Mouse (Mus musculus): Measurements from ENCODE around the gene Ddn.

The Ddn gene

GRCm38 (mm10) chr15:98778806-98779205 is 30.5 kb downstream of the Ddn start:
- DNase-seq (ENCODE audit: low read depth, low spot score): no peak
- Histone ChIP-seq H3K36me3 (ENCODE audit: control insufficient read depth, insufficient read depth, low read length, poor library complexity, severe bottlenecking) (no peaks in the 10 kb centered on the region), H3K27me3 (ENCODE audit: control insufficient read depth, insufficient read depth, low read length, poor library complexity, severe bottlenecking) (no peaks in the 10 kb centered on the region; the same call in 1 of the 2 replicates)

DNA sequence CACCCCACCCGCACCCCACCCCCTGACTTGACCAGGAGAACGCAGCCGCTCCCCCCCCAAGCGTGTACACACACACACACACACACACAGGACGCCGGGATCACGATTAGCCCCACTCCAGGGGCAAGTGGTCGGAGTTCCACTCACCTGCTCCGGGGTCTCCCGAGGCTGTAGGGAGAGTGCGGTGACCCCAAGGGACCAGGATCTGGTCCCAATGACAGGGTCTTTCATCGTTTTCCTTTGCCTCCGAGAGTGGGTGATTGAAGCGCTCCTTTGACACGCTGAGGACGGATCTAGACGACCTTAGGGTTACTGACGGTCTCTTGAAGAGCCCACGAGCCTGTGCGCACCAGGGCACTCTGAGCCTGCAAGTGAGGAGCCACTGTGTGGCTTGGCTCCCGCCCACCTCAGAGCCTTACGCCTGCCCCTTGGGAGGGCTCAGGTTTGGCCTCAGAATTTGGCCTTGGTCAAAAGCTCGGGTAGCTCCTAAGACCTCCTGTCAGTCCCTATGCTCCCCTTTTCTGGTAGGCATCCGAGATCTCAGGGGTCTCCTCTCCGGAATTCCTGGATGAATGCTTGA is 31.0 kb downstream of the Ddn start:
- Histone ChIP-seq H3K27me3 (ENCODE audit: control insufficient read depth, insufficient read depth, low read length, poor library complexity, severe bottlenecking) (no peaks in the 10 kb centered on the region; the same call in 1 of the 2 replicates), H3K36me3 (ENCODE audit: control insufficient read depth, insufficient read depth, low read length, poor library complexity, severe bottlenecking) (no peaks in the 10 kb centered on the region)
- peak; percentile 46 for DNase-seq (ENCODE audit: low read depth, low spot score)

DNA sequence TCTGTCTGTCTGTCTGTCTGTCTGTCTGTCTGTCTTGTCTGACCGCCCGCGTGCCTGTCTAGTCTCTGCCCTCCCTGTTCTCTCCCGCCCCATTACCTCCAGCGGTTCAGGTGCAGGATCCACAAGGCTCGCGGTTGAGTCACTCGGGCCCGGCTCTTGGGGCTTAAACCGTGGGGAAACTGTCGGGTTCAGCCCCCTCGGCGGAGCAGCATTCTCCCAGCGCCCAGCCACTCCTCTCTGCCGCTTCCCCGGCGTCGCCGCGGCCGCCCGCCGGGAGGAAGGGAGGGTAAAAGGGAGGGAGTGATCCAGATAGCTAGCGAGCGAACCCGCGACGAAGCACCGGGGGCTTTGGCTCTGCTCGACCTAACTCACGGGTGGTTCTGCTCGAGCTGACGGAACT is 31.5 kb downstream of the Ddn start, which contains the start of gene Wnt10b:
Wnt10b (minus strand) TSS at position 389 of the 400 bp plus-strand sequence.
- no peaks in the 10 kb centered on the region for H3K36me3 ChIP-seq (ENCODE audit: control insufficient read depth, insufficient read depth, low read length, poor library complexity, severe bottlenecking)
- H3K27me3 ChIP-seq (ENCODE audit: control insufficient read depth, insufficient read depth, low read length, poor library complexity, severe bottlenecking): no peaks in the 10 kb centered on the region; the same call in 1 of the 2 replicates
- DNase-seq (ENCODE audit: low read depth, low spot score): no peak

GRCm38 (mm10) chr15:98777005-98777616 is 32.2 kb downstream of the Ddn start:
- DNase-seq (ENCODE audit: low read depth, low spot score): peak; percentile 43
- Histone ChIP-seq H3K27me3 (ENCODE audit: control insufficient read depth, insufficient read depth, low read length, poor library complexity, severe bottlenecking) (no peaks in the 10 kb centered on the region; the same call in 1 of the 2 replicates), H3K36me3 (ENCODE audit: control insufficient read depth, insufficient read depth, low read length, poor library complexity, severe bottlenecking) (no peaks in the 10 kb centered on the region)

DNA sequence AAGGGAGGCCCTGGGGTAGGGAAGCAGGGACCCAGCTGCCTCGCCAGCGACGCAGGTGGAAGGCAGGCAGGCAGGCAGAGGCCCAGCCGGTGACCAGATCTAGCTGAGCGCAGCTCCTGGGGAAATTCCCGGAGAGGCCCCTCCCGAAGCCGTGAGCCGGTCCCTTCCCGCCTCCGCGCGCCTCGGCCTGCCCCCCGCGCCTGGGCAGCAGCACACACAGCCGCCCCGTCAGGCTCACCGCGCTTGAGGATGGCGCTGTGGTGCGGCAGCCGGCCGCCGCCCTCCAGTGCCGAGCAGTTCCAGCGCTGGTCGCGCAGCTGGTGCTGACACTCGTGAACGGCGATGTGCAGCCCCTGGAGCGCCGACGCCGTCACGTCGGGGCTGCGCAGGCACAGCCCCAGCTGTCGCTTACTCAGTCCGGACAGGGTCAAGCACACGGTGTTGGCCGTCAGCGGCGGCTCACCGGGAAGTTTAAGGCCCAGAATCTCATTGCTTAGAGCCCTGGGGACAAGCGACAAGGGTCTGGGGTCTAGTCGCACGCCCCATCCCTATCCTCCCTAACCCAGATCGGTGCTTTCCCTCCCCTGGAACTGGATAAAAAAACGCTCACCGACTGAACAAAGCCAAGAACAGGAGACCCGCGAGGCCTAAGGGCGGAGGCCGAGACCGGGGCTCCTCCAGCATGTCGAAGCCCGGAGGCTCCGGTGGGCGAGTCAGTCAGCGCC is 32.8 kb downstream of the Ddn start:
- Histone ChIP-seq H3K27me3 (ENCODE audit: control insufficient read depth, insufficient read depth, low read length, poor library complexity, severe bottlenecking) (no peaks in the 10 kb centered on the region; the same call in 1 of the 2 replicates), H3K36me3 (ENCODE audit: control insufficient read depth, insufficient read depth, low read length, poor library complexity, severe bottlenecking) (no peaks in the 10 kb centered on the region)
- DNase-seq (ENCODE audit: low read depth, low spot score): peak; percentile 78

GRCm38 (mm10) chr15:98775533-98775932 is 33.8 kb downstream of the Ddn start:
- Histone ChIP-seq H3K36me3 (ENCODE audit: control insufficient read depth, insufficient read depth, low read length, poor library complexity, severe bottlenecking) (no peaks in the 10 kb centered on the region), H3K27me3 (ENCODE audit: control insufficient read depth, insufficient read depth, low read length, poor library complexity, severe bottlenecking) (no peaks in the 10 kb centered on the region; the same call in 1 of the 2 replicates)
- no peak for DNase-seq (ENCODE audit: low read depth, low spot score)

DNA sequence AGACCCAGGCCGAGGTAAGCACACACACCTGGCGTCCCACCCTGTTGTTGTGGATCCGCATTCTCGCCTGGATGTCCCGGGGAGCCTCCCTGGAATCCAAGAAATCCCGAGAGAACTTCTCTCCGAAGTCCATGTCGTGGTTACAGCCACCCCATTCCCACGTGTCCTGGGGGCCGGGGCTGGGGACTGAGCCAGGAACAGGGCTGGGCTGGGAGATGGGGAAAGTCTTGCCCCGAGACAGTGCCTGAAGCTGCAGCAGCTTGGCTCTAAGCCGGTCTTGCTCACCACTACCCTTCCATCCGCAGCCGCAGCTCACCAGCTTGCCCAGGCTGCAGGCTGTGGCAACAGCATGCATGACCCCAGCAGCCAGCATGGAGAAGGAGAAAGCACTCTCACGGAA is 35.2 kb downstream of the Ddn start:
- no peaks in the 10 kb centered on the region; the same call in 1 of the 2 replicates for H3K27me3 ChIP-seq (ENCODE audit: control insufficient read depth, insufficient read depth, low read length, poor library complexity, severe bottlenecking)
- H3K36me3 ChIP-seq (ENCODE audit: control insufficient read depth, insufficient read depth, low read length, poor library complexity, severe bottlenecking): no peaks in the 10 kb centered on the region
- no peak for DNase-seq (ENCODE audit: low read depth, low spot score)

GRCm38 (mm10) chr15:98772511-98773211 is 36.6 kb downstream of the Ddn start:
- no peaks in the 10 kb centered on the region for H3K27me3 ChIP-seq (ENCODE audit: control insufficient read depth, insufficient read depth, low read length, poor library complexity, severe bottlenecking)
- H3K36me3 ChIP-seq (ENCODE audit: control insufficient read depth, insufficient read depth, low read length, poor library complexity, severe bottlenecking): no peaks in the 10 kb centered on the region
- peak; percentile 82 for DNase-seq (ENCODE audit: low read depth, low spot score)

- H3K36me3 ChIP-seq (ENCODE audit: control insufficient read depth, insufficient read depth, low read length, poor library complexity, severe bottlenecking): no peaks in the 10 kb centered on the region
- no peak for DNase-seq (ENCODE audit: low read depth, low spot score)
- no peaks in the 10 kb centered on the region for H3K27me3 ChIP-seq (ENCODE audit: control insufficient read depth, insufficient read depth, low read length, poor library complexity, severe bottlenecking)
Measured at GRCm38 (mm10) chr15:98771813-98772425, 37.4 kb downstream of the Ddn start.

DNA sequence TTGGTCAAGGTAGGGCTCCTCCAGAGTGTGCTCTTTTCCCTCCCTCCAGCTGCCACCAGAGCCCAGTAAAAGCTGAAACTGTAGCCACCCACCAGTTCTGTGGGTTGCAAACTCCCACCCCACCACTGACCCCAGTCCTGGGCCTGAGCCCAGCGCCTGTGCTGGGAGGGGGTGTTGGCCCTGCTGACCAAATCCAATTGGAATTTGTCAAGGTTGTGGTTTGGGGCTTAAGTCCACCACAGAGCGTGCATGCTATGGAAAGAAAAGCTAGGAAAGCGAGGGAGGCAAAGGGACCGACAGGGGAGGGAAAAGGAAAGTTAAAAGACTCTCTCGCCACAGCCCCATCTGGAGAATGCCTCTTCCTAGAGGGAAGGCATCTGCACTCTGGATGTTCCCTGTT is 41.0 kb downstream of the Ddn start:
- no peaks in the 10 kb centered on the region for H3K36me3 ChIP-seq (ENCODE audit: control insufficient read depth, insufficient read depth, low read length, poor library complexity, severe bottlenecking)
- no peak for DNase-seq (ENCODE audit: low read depth, low spot score)
- no peaks in the 10 kb centered on the region for H3K27me3 ChIP-seq (ENCODE audit: control insufficient read depth, insufficient read depth, low read length, poor library complexity, severe bottlenecking)

DNA sequence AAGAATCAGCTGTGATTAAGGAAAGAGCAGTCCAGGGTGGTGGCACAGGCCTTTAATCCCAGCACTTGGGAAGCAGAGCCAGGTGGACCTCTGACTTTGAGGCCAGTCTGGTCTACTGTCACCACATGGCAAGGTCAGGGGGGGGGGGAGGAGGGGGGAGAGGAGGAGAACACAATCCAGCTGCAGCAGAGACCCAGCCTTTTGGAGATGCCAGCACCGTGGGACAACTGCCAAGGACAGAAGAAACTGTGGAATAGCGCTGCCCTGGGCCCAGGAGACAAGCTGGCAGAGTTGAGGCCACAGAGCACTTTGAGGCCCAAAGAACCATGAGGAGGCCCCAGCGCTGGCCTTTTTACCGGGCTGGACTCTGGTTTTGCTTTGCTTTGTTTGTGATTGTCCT is 43.4 kb downstream of the Ddn start:
- no peak for DNase-seq (ENCODE audit: low read depth, low spot score)
- H3K27me3 ChIP-seq (ENCODE audit: control insufficient read depth, insufficient read depth, low read length, poor library complexity, severe bottlenecking): no peaks in the 10 kb centered on the region

GRCm38 (mm10) chr15:98762670-98763529 is 46.4 kb downstream of the Ddn start, which contains the start of gene Arf3:
TSS of gene Arf3 (minus strand) at chr15:98763214.
- no peaks in the 10 kb centered on the region for H3K27me3 ChIP-seq (ENCODE audit: control insufficient read depth, insufficient read depth, low read length, poor library complexity, severe bottlenecking)
- no peaks in the 10 kb centered on the region for H3K36me3 ChIP-seq (ENCODE audit: control insufficient read depth, insufficient read depth, low read length, poor library complexity, severe bottlenecking)
- peak; percentile 97 for DNase-seq (ENCODE audit: low read depth, low spot score)

More for the DNA sequence above, 43.4 kb downstream of the Ddn start:
- H3K36me3 ChIP-seq (ENCODE audit: control insufficient read depth, insufficient read depth, low read length, poor library complexity, severe bottlenecking): no peaks in the 10 kb centered on the region

GRCm38 (mm10) chr15:98762201-98762621 is 47.1 kb downstream of the Ddn start:
- DNase-seq (ENCODE audit: low read depth, low spot score): peak; percentile 47
- H3K27me3 ChIP-seq (ENCODE audit: control insufficient read depth, insufficient read depth, low read length, poor library complexity, severe bottlenecking): no peaks in the 10 kb centered on the region
- H3K36me3 ChIP-seq (ENCODE audit: control insufficient read depth, insufficient read depth, low read length, poor library complexity, severe bottlenecking): no peaks in the 10 kb centered on the region

All from splenic B cell, adult 2 months (primary cell).